ENCODE assay signal across 33 mouse cellular contexts in genomic region chr3:98119338-98119737, GRCm38 (mm10). TPM values are rescaled to one million over a fixed set of nuclear protein-coding genes. Genes with fewer than 3 reads are reported as not detected.
DNase-seq lines count a peak whose midpoint lies in the region; ATAC-seq lines count a peak whose summit lies in the region.
"Had no signal": no experiment of that assay in that cellular context is flagged by ENCODE, and none has a peak within 500 bp of the region (broad histone marks: within the 10 kb centered on the region; RNA-seq: fewer than 3 reads in every experiment).

No protein-coding gene starts in this region.

- H3K4me1 ChIP-seq in kidney, embryonic 16.5 days (ENCODE audit: insufficient read depth, low read length): no peaks in the 10 kb centered on the region; the same call in 1 of the 2 replicates
- 0 out of 2 replicates have a peak, but pooled peaks cover 9% of the 10 kb centered on the region for H3K4me1 ChIP-seq in intestine, embryonic 15.5 days (replicated peaks)
- H3K4me1 ChIP-seq in liver, embryonic 13.5 days (replicated peaks): no peaks in the 10 kb centered on the region
- H3K4me1 ChIP-seq in stomach, embryonic 16.5 days (ENCODE audit: control insufficient read depth, insufficient read depth, low read length): no peaks in the 10 kb centered on the region
- H3K4me1 ChIP-seq: forebrain, embryonic 13.5 days; heart, embryonic 15.5 days; hindbrain, embryonic 15.5 days; limb, embryonic 15.5 days; neural tube, embryonic 15.5 days had no signal

- ATAC-seq in kidney, embryonic 16.5 days (ENCODE audit: low FRiP score, low TSS enrichment): peak; percentile 88
- peak; percentile 91 for ATAC-seq in intestine, embryonic 15.5 days
- peak; percentile 71 for ATAC-seq in liver, embryonic 13.5 days (ENCODE audit: low read depth)
- ATAC-seq in stomach, embryonic 16.5 days (ENCODE audit: insufficient read depth, low FRiP score): peak; percentile 62; the same call in 1 of the 2 replicates
- ATAC-seq: forebrain, embryonic 13.5 days; lung, postnatal 0 days had no signal

- H3K4me2 ChIP-seq in kidney, embryonic 16.5 days (replicated peaks; ENCODE audit: low read depth, low read length): no peak overlapping the region
- no peak overlapping the region for H3K4me2 ChIP-seq in intestine, embryonic 15.5 days (replicated peaks)
- H3K4me2 ChIP-seq in liver, embryonic 13.5 days: no peak overlapping the region
- no peak overlapping the region for H3K4me2 ChIP-seq in stomach, embryonic 16.5 days (ENCODE audit: low read depth, low read length)
- H3K4me2 ChIP-seq: forebrain, embryonic 13.5 days; heart, embryonic 15.5 days; hindbrain, embryonic 15.5 days; limb, embryonic 15.5 days; midbrain, embryonic 11.5 days; neural tube, embryonic 15.5 days had no signal

- H3K4me3 ChIP-seq in kidney, embryonic 16.5 days (ENCODE audit: low read length): no peak overlapping the region
- H3K4me3 ChIP-seq in intestine, embryonic 15.5 days (replicated peaks): no peak overlapping the region
- no peak overlapping the region for H3K4me3 ChIP-seq in liver, embryonic 13.5 days (replicated peaks)
- no peak overlapping the region for H3K4me3 ChIP-seq in stomach, embryonic 16.5 days (replicated peaks; ENCODE audit: low read length)
- H3K4me3 ChIP-seq: erythroblast, embryonic 14.5 days; forebrain, embryonic 13.5 days; gastrocnemius, adult 2 months; heart, embryonic 15.5 days; hindbrain, embryonic 15.5 days; left cerebral cortex, adult 2 months; limb, embryonic 15.5 days; neural tube, embryonic 15.5 days had no signal

- DNase-seq in kidney, postnatal 4 days: no peak
- DNase-seq in liver, embryonic 13.5 days: no peak
- DNase-seq in cerebellum, postnatal 10 days: no peak
- DNase-seq in Muller cell, postnatal 12 days (ENCODE audit: inconsistent ontology term): no peak
- DNase-seq: adrenal gland, adult 2 months; B cell, adult 2 months; cerebellum, adult 11 months; cerebellum, adult 9-11 months; gastrocnemius, adult 2 months; heart, postnatal 4 days; kidney, adult 11 months; layer of hippocampus, adult 9-11 months; left cerebral cortex, postnatal 4 days; right cerebral cortex, adult 18-20 months; right cerebral cortex, postnatal 4 days had no signal

- H3K36me3 ChIP-seq in kidney, embryonic 16.5 days (ENCODE audit: insufficient read depth, low read length): peaks cover 69% of the 10 kb centered on the region
- peaks cover 41% of the 10 kb centered on the region for H3K36me3 ChIP-seq in intestine, embryonic 15.5 days
- H3K36me3 ChIP-seq in liver, embryonic 13.5 days: peaks cover 69% of the 10 kb centered on the region
- peaks cover 50% of the 10 kb centered on the region for H3K36me3 ChIP-seq in stomach, embryonic 16.5 days (ENCODE audit: control insufficient read depth, insufficient read depth, low read length)
- H3K36me3 ChIP-seq: G1E had no signal

- H3K27ac ChIP-seq in kidney, embryonic 16.5 days (ENCODE audit: low read length): peak overlapping the region; percentile 65
- 0 out of 2 replicates have a peak overlapping the region, but pooled peaks have one; percentile 27 for H3K27ac ChIP-seq in intestine, embryonic 15.5 days
- H3K27ac ChIP-seq in liver, embryonic 13.5 days: peak overlapping the region; percentile 24; the same call in 1 of the 2 replicates
- 0 out of 2 replicates have a peak overlapping the region, but pooled peaks have one; percentile 6 for H3K27ac ChIP-seq in stomach, embryonic 16.5 days (ENCODE audit: low read length)
- H3K27ac ChIP-seq: forebrain, embryonic 13.5 days; gastrocnemius, adult 2 months; heart, embryonic 15.5 days; hindbrain, embryonic 15.5 days; left cerebral cortex, adult 2 months; limb, embryonic 15.5 days; neural tube, embryonic 15.5 days had no signal

- WGBS in kidney, embryonic 16.5 days: 59% methylated on average over 6 of the region's 6 CpGs
- WGBS in intestine, embryonic 15.5 days: 69% methylated on average over 6 of the region's 6 CpGs
- 64% methylated on average over 6 of the region's 6 CpGs for WGBS in liver, embryonic 13.5 days (ENCODE audit: insufficient replicate concordance)
- 58% methylated on average over 6 of the region's 6 CpGs for WGBS in stomach, embryonic 16.5 days

- H3K9ac ChIP-seq in kidney, embryonic 16.5 days (replicated peaks; ENCODE audit: low read length): no peak overlapping the region
- no peak overlapping the region for H3K9ac ChIP-seq in intestine, embryonic 15.5 days
- H3K9ac ChIP-seq in liver, embryonic 13.5 days: no peak overlapping the region
- no peak overlapping the region for H3K9ac ChIP-seq in stomach, embryonic 16.5 days (ENCODE audit: low read length)
- H3K9ac ChIP-seq: forebrain, embryonic 13.5 days; heart, embryonic 15.5 days; hindbrain, embryonic 15.5 days; limb, embryonic 15.5 days; neural tube, embryonic 15.5 days had no signal

- no peaks in the 10 kb centered on the region for H3K9me3 ChIP-seq in kidney, embryonic 16.5 days (ENCODE audit: low read length)
- H3K9me3 ChIP-seq in intestine, embryonic 15.5 days: no peaks in the 10 kb centered on the region
- H3K9me3 ChIP-seq in liver, embryonic 13.5 days (replicated peaks): no peaks in the 10 kb centered on the region
- H3K9me3 ChIP-seq in stomach, embryonic 16.5 days (replicated peaks; ENCODE audit: control insufficient read depth, low read length): no peaks in the 10 kb centered on the region
- H3K9me3 ChIP-seq: forebrain, embryonic 13.5 days; heart, embryonic 15.5 days; hindbrain, embryonic 15.5 days; limb, embryonic 15.5 days; neural tube, embryonic 15.5 days had no signal

- H3K27me3 ChIP-seq in kidney, embryonic 16.5 days (ENCODE audit: insufficient read depth, low read length): no peaks in the 10 kb centered on the region
- H3K27me3 ChIP-seq in intestine, embryonic 15.5 days (replicated peaks): no peaks in the 10 kb centered on the region
- H3K27me3 ChIP-seq in liver, embryonic 13.5 days: no peaks in the 10 kb centered on the region
- H3K27me3 ChIP-seq in stomach, embryonic 16.5 days (ENCODE audit: control insufficient read depth, insufficient read depth, low read length): no peaks in the 10 kb centered on the region
- H3K27me3 ChIP-seq: CH12.LX; forebrain, embryonic 13.5 days; heart, embryonic 15.5 days; hindbrain, embryonic 15.5 days; limb, embryonic 15.5 days; neural tube, embryonic 15.5 days had no signal

RNA-seq across cellular contexts. Expression of gene Adam30, which starts 41.1 kb away (rescaled TPM):
- polyA plus RNA-seq in kidney, embryonic 16.5 days (2015; fragmentation: Nextera tagmentation; extraction: Ambion mirVana): not detected in 2 replicates
- not detected in 2 replicates for polyA plus RNA-seq in intestine, embryonic 15.5 days (2015; fragmentation: Nextera tagmentation; extraction: Ambion mirVana)
- polyA plus RNA-seq in liver, embryonic 13.5 days (2015; fragmentation: Nextera tagmentation; extraction: Ambion mirVana): not detected in 2 replicates
- polyA plus RNA-seq in stomach, embryonic 16.5 days (2015; fragmentation: Nextera tagmentation; extraction: Ambion mirVana): not detected in 2 replicates
- polyA plus RNA-seq: adrenal gland, adult 2 months; cortical plate, adult 2 months; embryonic facial prominence, embryonic 11.5 days; erythroblast, embryonic 14.5 days; forebrain, embryonic 13.5 days; G1E; heart, embryonic 15.5 days; hindbrain, embryonic 15.5 days; large intestine, adult 2 months; limb, embryonic 15.5 days; lung, postnatal 0 days; midbrain, embryonic 11.5 days; neural tube, embryonic 15.5 days; urinary bladder, adult 2 months had no signal

Comparison
In these comparisons a context has a peak if more than half of its experiments do, and no peak if none do; other contexts are left out.
1. H3K27ac ChIP-seq: peak in every context shown above with its lines; median percentile 65 in kidney, embryonic 16.5 days; 27 in intestine, embryonic 15.5 days; 24 in liver, embryonic 13.5 days; 6 in stomach, embryonic 16.5 days.